Mouse (Mus musculus): Measurements from ENCODE around the gene I830077J02Rik. TPM values are rescaled to one million over a fixed set of nuclear protein-coding genes. Genes with fewer than 3 reads are reported as not detected.

I830077J02Rik gene
- polyA plus RNA-seq, 1 experiment, result 1.4 TPM

DNA sequence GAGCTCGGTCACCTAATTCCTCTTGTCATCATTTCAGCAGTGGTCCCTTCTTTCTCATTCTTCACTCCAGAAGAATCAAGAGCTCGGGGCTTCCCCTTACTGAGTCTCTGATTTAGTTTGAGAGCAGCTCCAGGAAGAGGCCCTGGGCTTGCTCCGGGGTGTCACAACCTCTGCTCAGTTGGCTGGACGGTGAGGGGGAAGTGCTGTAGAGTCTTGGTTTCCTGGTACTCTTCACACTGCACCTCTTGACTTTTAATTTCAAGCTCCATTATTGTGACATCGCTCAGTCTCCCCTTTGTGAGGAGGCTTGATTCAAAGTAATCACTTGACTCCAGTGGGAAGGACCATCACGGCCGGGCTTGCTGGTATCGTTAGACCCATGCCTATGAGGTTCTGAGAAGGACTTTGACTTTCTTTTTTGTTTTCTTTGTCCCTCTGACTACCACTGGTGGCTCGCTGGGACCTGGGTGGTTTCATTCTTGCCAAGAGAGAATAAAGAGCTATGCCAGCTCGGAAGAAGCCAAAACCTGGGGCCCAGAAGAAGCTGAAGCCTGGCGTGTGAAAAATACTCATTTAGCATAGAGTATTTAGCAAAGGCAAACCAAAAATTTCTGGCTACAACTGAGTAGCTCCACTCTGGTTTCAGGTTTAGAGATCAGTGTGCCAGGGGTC, 21.8 kb downstream of the I830077J02Rik start:
- Histone ChIP-seq H3K27me3 (replicated peaks; ENCODE audit: control insufficient read depth, insufficient read depth, low read length) (no peaks in the 10 kb centered on the region), H3K4me1 (ENCODE audit: control insufficient read depth, insufficient read depth, low read length) (no peaks in the 10 kb centered on the region), H3K27ac (ENCODE audit: insufficient read depth, low read depth, low read length) (no peak overlapping the region), H3K36me3 (ENCODE audit: control insufficient read depth, insufficient read depth, low read length) (no peaks in the 10 kb centered on the region), H3K4me3 (ENCODE audit: insufficient read depth, low read depth, low read length) (no peak overlapping the region)
- DNase-seq, result no peak
- 84% methylated on average over 11 of the region's 11 CpGs for WGBS
- TF ChIP-seq CTCF (conservative IDR thresholded peaks at IDR 0.05; ENCODE audit: insufficient read depth, insufficient read length, low read depth, low read length) (no peak), POLR2A (IDR thresholded peaks at IDR 0.05; ENCODE audit: low read depth, low read length) (no peak)

DNA sequence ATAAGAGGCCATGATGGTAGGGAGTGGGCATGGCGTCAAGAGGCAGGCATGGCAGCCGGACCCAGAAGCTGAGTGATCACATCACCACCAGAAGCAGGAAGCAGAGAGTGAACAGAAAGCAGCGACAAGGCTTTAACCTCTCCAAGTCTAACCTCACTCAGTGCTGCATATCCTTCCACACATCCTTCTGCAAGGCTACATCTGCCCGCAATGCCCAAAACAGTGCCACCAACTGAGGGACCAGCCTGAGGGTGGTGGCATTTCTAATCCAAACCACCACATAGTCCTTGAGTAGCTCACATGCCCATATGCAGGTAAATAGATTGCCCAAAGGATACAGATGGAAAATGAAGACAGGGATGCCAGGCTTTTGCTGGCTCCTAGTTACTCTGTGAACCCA, 23.5 kb downstream of the I830077J02Rik start:
- no peak overlapping the region for H3K27ac ChIP-seq (ENCODE audit: insufficient read depth, low read depth, low read length)
- TF ChIP-seq CTCF (conservative IDR thresholded peaks at IDR 0.05; ENCODE audit: insufficient read depth, insufficient read length, low read depth, low read length) (no peak), POLR2A (IDR thresholded peaks at IDR 0.05; ENCODE audit: low read depth, low read length) (no peak)
- H3K4me3 ChIP-seq (ENCODE audit: insufficient read depth, low read depth, low read length), result no peak overlapping the region
- H3K27me3 ChIP-seq (replicated peaks; ENCODE audit: control insufficient read depth, insufficient read depth, low read length), result no peaks in the 10 kb centered on the region
- DNase-seq, result no peak
- H3K4me1 ChIP-seq (ENCODE audit: control insufficient read depth, insufficient read depth, low read length), result no peaks in the 10 kb centered on the region
- H3K36me3 ChIP-seq (ENCODE audit: control insufficient read depth, insufficient read depth, low read length), result no peaks in the 10 kb centered on the region
- 89% methylated on average over 4 of the region's 4 CpGs for WGBS

DNA sequence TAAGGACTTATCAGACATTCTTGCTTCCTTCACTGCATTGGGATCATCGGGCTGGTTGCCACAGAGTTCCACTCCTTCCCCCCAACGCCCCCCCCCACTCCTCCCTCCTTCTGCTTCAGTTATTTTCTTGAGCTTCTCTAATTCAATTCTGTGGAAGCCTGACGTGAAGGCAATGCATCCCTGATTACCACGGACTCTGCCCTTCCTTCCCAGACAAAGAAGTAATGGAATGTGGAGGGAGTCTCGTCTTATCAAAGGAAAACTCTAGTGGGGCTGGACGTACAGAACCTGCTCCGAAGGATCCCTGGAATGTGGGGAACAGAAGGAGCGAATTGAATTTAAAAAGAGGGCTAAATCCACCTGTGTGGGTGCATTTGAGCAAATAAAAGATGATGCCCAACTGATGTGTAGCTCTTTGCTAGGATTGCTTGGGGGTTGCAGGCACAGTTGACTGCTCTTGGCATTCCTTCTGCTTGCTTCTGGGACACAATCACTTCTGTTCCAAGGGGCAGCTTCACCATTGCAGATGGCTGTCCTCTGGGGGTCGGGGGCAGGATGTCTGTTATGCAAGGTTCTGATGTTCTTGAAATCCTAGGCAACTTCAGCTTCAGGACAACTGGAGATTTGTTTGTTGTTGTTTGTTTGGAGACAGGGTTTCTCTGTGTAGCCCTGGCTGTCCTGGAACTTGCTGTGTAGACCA, 24.4 kb downstream of the I830077J02Rik start:
- DNase-seq, result no peak
- H3K4me3 ChIP-seq (ENCODE audit: insufficient read depth, low read depth, low read length), result no peak overlapping the region
- TF ChIP-seq POLR2A (IDR thresholded peaks at IDR 0.05; ENCODE audit: low read depth, low read length) (no peak), CTCF (conservative IDR thresholded peaks at IDR 0.05; ENCODE audit: insufficient read depth, insufficient read length, low read depth, low read length) (no peak)
- 38% methylated on average over 9 of the region's 9 CpGs for WGBS
- no peak overlapping the region for H3K27ac ChIP-seq (ENCODE audit: insufficient read depth, low read depth, low read length)
- H3K27me3 ChIP-seq (replicated peaks; ENCODE audit: control insufficient read depth, insufficient read depth, low read length), result no peaks in the 10 kb centered on the region
- H3K36me3 ChIP-seq (ENCODE audit: control insufficient read depth, insufficient read depth, low read length), result no peaks in the 10 kb centered on the region
- H3K4me1 ChIP-seq (ENCODE audit: control insufficient read depth, insufficient read depth, low read length), result no peaks in the 10 kb centered on the region

DNA sequence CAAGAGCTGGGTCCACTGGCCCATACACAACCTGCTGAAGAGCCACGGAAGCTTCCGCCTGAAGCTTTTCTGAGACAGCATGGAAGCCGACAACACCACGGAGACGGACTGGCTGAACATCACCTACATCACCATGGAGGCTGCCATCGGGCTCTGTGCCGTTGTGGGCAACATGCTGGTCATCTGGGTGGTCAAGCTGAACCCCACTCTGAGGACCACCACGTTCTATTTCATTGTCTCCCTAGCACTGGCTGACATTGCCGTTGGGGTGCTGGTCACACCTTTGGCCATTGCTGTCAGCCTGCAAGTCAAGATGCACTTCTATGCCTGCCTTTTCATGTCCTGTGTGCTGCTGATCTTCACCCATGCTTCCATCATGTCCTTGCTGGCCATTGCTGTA, 27.7 kb downstream of the I830077J02Rik start:
- TF ChIP-seq CTCF (conservative IDR thresholded peaks at IDR 0.05; ENCODE audit: insufficient read depth, insufficient read length, low read depth, low read length) (no peak), POLR2A (IDR thresholded peaks at IDR 0.05; ENCODE audit: low read depth, low read length) (no peak)
- DNase-seq, result no peak
- no peaks in the 10 kb centered on the region for H3K27me3 ChIP-seq (replicated peaks; ENCODE audit: control insufficient read depth, insufficient read depth, low read length)
- H3K36me3 ChIP-seq (ENCODE audit: control insufficient read depth, insufficient read depth, low read length), result no peaks in the 10 kb centered on the region
- no peaks in the 10 kb centered on the region for H3K4me1 ChIP-seq (ENCODE audit: control insufficient read depth, insufficient read depth, low read length)
- no peak overlapping the region for H3K4me3 ChIP-seq (ENCODE audit: insufficient read depth, low read depth, low read length)
- no peak overlapping the region for H3K27ac ChIP-seq (ENCODE audit: insufficient read depth, low read depth, low read length)
- 90% methylated on average over 9 of the region's 9 CpGs for WGBS

DNA sequence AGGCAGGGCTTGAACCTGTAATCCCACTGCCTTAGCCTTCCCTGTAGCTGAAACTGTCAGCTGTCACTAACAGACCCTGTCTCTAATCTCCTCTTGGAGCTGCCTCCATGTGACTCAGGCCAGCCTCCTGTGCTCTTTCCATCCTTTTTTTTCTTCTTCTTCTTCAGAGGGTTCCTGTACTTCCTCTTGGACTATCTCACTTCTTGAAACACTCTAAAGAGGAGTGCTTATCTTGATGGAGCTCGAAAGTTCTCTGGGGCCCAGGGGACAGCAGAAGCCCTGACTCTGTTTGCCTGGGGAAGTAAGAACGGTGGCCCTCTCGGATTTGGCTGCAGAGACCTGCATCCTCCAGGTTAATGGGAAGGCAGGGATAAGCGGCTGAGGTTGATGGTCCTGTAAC, 28.3 kb downstream of the I830077J02Rik start:
- no peaks in the 10 kb centered on the region for H3K36me3 ChIP-seq (ENCODE audit: control insufficient read depth, insufficient read depth, low read length)
- no peaks in the 10 kb centered on the region for H3K4me1 ChIP-seq (ENCODE audit: control insufficient read depth, insufficient read depth, low read length)
- DNase-seq, result no peak
- H3K4me3 ChIP-seq (ENCODE audit: insufficient read depth, low read depth, low read length), result no peak overlapping the region
- no peak overlapping the region for H3K27ac ChIP-seq (ENCODE audit: insufficient read depth, low read depth, low read length)
- no peaks in the 10 kb centered on the region for H3K27me3 ChIP-seq (replicated peaks; ENCODE audit: control insufficient read depth, insufficient read depth, low read length)
- no peak for TF ChIP-seq POLR2A (IDR thresholded peaks at IDR 0.05; ENCODE audit: low read depth, low read length)
- TF ChIP-seq CTCF (conservative IDR thresholded peaks at IDR 0.05; ENCODE audit: insufficient read depth, insufficient read length, low read depth, low read length), result no peak
- 75% methylated on average over 4 of the region's 4 CpGs for WGBS

DNA sequence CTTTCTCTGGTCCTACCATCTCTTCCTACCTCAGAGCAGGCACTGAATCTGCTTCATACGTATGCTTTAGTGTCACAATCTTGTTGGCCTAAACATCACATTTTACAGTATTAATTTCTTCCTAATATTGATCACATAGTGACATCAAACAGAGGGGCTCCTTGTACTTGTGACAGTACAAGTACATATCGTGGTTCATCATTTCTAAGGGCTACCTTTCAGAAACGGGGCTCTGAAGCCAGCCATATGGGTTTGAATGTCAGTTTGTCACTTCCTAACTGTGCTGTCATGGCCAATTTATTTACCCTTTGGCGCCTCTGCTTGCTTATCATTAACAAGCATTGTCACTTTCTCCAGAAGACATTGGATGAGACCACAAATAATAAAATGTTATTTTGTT, 31.0 kb downstream of the I830077J02Rik start:
- H3K4me3 ChIP-seq (ENCODE audit: insufficient read depth, low read depth, low read length), result no peak overlapping the region
- 82% methylated on average over 4 of the region's 4 CpGs for WGBS

DNA sequence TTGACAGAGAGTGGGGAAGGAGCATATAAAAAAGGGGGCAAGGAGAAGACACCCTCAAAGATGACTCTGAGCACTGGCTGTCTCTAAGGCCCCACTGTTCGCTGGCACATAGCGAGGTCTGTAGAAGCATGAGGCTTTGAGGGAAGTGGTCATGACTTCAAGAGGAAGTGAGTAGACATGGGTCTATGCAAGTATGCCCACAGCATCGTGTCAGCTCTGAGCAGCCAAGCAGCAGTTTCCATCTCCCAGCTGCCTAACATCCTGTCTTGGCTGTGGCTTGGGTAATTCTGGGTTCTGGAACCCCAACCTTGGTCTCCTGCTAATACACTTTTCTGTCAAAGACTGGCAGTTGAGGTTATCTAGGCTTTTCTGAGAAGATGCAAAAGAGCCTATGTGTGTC, 31.7 kb downstream of the I830077J02Rik start:
- DNase-seq, result peak; percentile 17
- H3K27ac ChIP-seq (ENCODE audit: insufficient read depth, low read depth, low read length), result no peak overlapping the region
- 63% methylated on average over 3 of the region's 3 CpGs for WGBS
- TF ChIP-seq POLR2A (IDR thresholded peaks at IDR 0.05; ENCODE audit: low read depth, low read length) (no peak), CTCF (conservative IDR thresholded peaks at IDR 0.05; ENCODE audit: insufficient read depth, insufficient read length, low read depth, low read length) (no peak)
- no peaks in the 10 kb centered on the region for H3K27me3 ChIP-seq (replicated peaks; ENCODE audit: control insufficient read depth, insufficient read depth, low read length)
- H3K4me3 ChIP-seq (ENCODE audit: insufficient read depth, low read depth, low read length), result no peak overlapping the region
- no peaks in the 10 kb centered on the region for H3K36me3 ChIP-seq (ENCODE audit: control insufficient read depth, insufficient read depth, low read length)
- H3K4me1 ChIP-seq (ENCODE audit: control insufficient read depth, insufficient read depth, low read length), result no peaks in the 10 kb centered on the region

More for the DNA sequence above, 31.0 kb downstream of the I830077J02Rik start:
- Histone ChIP-seq H3K27me3 (replicated peaks; ENCODE audit: control insufficient read depth, insufficient read depth, low read length) (no peaks in the 10 kb centered on the region), H3K4me1 (ENCODE audit: control insufficient read depth, insufficient read depth, low read length) (no peaks in the 10 kb centered on the region), H3K27ac (ENCODE audit: insufficient read depth, low read depth, low read length) (no peak overlapping the region), H3K36me3 (ENCODE audit: control insufficient read depth, insufficient read depth, low read length) (no peaks in the 10 kb centered on the region)
- DNase-seq, result no peak
- TF ChIP-seq CTCF (conservative IDR thresholded peaks at IDR 0.05; ENCODE audit: insufficient read depth, insufficient read length, low read depth, low read length) (no peak), POLR2A (IDR thresholded peaks at IDR 0.05; ENCODE audit: low read depth, low read length) (no peak)

All from kidney, adult 2 months (tissue).